In the genomic region with DNA sequence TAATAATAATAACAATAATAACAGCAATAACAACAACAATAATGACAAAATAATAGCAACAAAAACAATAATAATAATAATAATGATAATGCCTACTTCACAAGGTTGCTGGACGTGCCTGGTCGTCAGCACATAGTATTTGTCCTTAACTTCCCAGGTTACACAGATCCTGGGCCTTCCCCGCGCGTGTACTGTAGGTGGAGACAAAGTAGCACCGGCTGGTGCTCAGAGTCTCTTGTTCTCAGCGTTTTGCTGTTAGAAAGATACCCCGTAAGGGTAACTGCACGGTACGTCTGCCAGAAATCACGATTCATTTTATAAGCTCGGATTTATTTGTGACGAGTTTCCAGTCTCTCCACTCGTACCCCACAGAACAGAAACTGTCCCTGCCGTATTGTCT, we compare ENCODE assay signal across 8 mouse cellular contexts. TPM values are rescaled to one million over a fixed set of nuclear protein-coding genes. Genes with fewer than 3 reads are reported as not detected.
DNase-seq lines count a peak whose midpoint lies in the region; ATAC-seq and TF ChIP-seq lines count a peak whose summit lies in the region.

No protein-coding gene starts in this region.

- 7% methylated on average over 15 of the region's 15 CpGs for WGBS in heart, embryonic 11.5 days (ENCODE audit: insufficient replicate concordance)
- 5% methylated on average over 15 of the region's 15 CpGs for WGBS in kidney, embryonic 14.5 days
- WGBS in liver, embryonic 15.5 days (ENCODE audit: insufficient replicate concordance) = 5% methylated on average over 15 of the region's 15 CpGs
- WGBS in neural tube, embryonic 13.5 days = 5% methylated on average over 15 of the region's 15 CpGs

- no peak for TF ChIP-seq POLR2A in cortical plate, adult 2 months (IDR thresholded peaks at IDR 0.05; ENCODE audit: extremely low read depth, insufficient read depth, low read length)

- H3K4me3 ChIP-seq in cortical plate, adult 2 months (ENCODE audit: insufficient read depth, low read length) = peak overlapping the region; percentile 76
- H3K4me3 ChIP-seq in heart, embryonic 11.5 days (ENCODE audit: low read depth, low read length) = peak overlapping the region; percentile 85
- H3K4me3 ChIP-seq in kidney, embryonic 14.5 days (ENCODE audit: low read length) = peak overlapping the region; percentile 67
- peak overlapping the region; percentile 67 for H3K4me3 ChIP-seq in liver, embryonic 15.5 days (replicated peaks)
- peak overlapping the region; percentile 97 for H3K4me3 ChIP-seq in neural tube, embryonic 13.5 days

- peak overlapping the region; percentile 93 for H3K9ac ChIP-seq in heart, embryonic 11.5 days (ENCODE audit: low read depth, low read length)
- H3K9ac ChIP-seq in kidney, embryonic 14.5 days (ENCODE audit: low read depth, low read length) = peak overlapping the region; percentile 82
- H3K9ac ChIP-seq in liver, embryonic 15.5 days = peak overlapping the region; percentile 85
- H3K9ac ChIP-seq in neural tube, embryonic 13.5 days = peak overlapping the region; percentile 95

- peak; percentile 46; the same call in 1 of the 2 replicates for ATAC-seq in heart, embryonic 11.5 days (replicated peaks; ENCODE audit: insufficient number of reproducible peaks, low FRiP score, low TSS enrichment)
- peak; percentile 61 for ATAC-seq in kidney, embryonic 14.5 days (ENCODE audit: low FRiP score, low TSS enrichment)
- peak; percentile 49 for ATAC-seq in liver, embryonic 15.5 days (ENCODE audit: insufficient read depth)
- peak; percentile 82 for ATAC-seq in neural tube, embryonic 13.5 days (ENCODE audit: low read depth)

- 0 out of 2 replicates have a peak, but pooled peaks cover 3% of the 10 kb centered on the region for H3K36me3 ChIP-seq in heart, embryonic 11.5 days (ENCODE audit: control insufficient read depth, insufficient read depth, low read length)
- peaks cover 8% of the 10 kb centered on the region; the same call in 1 of the 2 replicates for H3K36me3 ChIP-seq in kidney, embryonic 14.5 days (ENCODE audit: control insufficient read depth, insufficient read depth, low read length)
- H3K36me3 ChIP-seq in liver, embryonic 15.5 days (replicated peaks) = peaks cover 13% of the 10 kb centered on the region
- H3K36me3 ChIP-seq in neural tube, embryonic 13.5 days = peaks cover 5% of the 10 kb centered on the region

- peak; percentile 54 for TF ChIP-seq CTCF in cortical plate, adult 2 months (IDR thresholded peaks at IDR 0.05; ENCODE audit: extremely low read depth, insufficient read depth, low read length)

- peak overlapping the region; percentile 68 for H3K4me2 ChIP-seq in heart, embryonic 11.5 days
- H3K4me2 ChIP-seq in kidney, embryonic 14.5 days (replicated peaks; ENCODE audit: low read depth, low read length) = peak overlapping the region; percentile 47
- H3K4me2 ChIP-seq in liver, embryonic 15.5 days = peak overlapping the region; percentile 79
- H3K4me2 ChIP-seq in neural tube, embryonic 13.5 days = peak overlapping the region; percentile 57

- H3K4me1 ChIP-seq in cortical plate, adult 2 months (ENCODE audit: control insufficient read depth, insufficient read depth, low read length) = peaks cover 6% of the 10 kb centered on the region; the same call in 1 of the 2 replicates
- H3K4me1 ChIP-seq in heart, embryonic 11.5 days (ENCODE audit: control insufficient read depth, insufficient read depth, low read length) = peaks cover 24% of the 10 kb centered on the region
- H3K4me1 ChIP-seq in kidney, embryonic 14.5 days (ENCODE audit: control insufficient read depth, insufficient read depth, low read length) = peaks cover 18% of the 10 kb centered on the region
- H3K4me1 ChIP-seq in liver, embryonic 15.5 days (replicated peaks) = peaks cover 34% of the 10 kb centered on the region
- peaks cover 32% of the 10 kb centered on the region for H3K4me1 ChIP-seq in neural tube, embryonic 13.5 days (replicated peaks)

- no peaks in the 10 kb centered on the region for H3K27me3 ChIP-seq in heart, embryonic 11.5 days (ENCODE audit: control insufficient read depth, insufficient read depth, low read length)
- no peaks in the 10 kb centered on the region for H3K27me3 ChIP-seq in kidney, embryonic 14.5 days (ENCODE audit: control insufficient read depth, insufficient read depth, low read length)
- no peaks in the 10 kb centered on the region for H3K27me3 ChIP-seq in liver, embryonic 15.5 days
- no peaks in the 10 kb centered on the region for H3K27me3 ChIP-seq in neural tube, embryonic 13.5 days

- peak; percentile 30 to 38 for DNase-seq in spleen, adult 18-20 months
- no peak for DNase-seq in spleen, adult 12 weeks (ENCODE audit: low spot score)
- DNase-seq in thymus, postnatal 0 days (ENCODE audit: low spot score) = peak; percentile 71

- H3K9me3 ChIP-seq in heart, embryonic 11.5 days (replicated peaks; ENCODE audit: control insufficient read depth, low read length) = no peaks in the 10 kb centered on the region
- H3K9me3 ChIP-seq in kidney, embryonic 14.5 days (ENCODE audit: control insufficient read depth, low read length) = no peaks in the 10 kb centered on the region
- no peaks in the 10 kb centered on the region for H3K9me3 ChIP-seq in liver, embryonic 15.5 days (replicated peaks)
- no peaks in the 10 kb centered on the region for H3K9me3 ChIP-seq in neural tube, embryonic 13.5 days

- no peak overlapping the region for H3K27ac ChIP-seq in cortical plate, adult 2 months (ENCODE audit: insufficient read depth, low read length)
- peak overlapping the region; percentile 84 for H3K27ac ChIP-seq in heart, embryonic 11.5 days (ENCODE audit: low read depth, low read length)
- peak overlapping the region; percentile 82; the same call in 1 of the 2 replicates for H3K27ac ChIP-seq in kidney, embryonic 14.5 days (ENCODE audit: low read depth, low read length)
- peak overlapping the region; percentile 85 for H3K27ac ChIP-seq in liver, embryonic 15.5 days (replicated peaks)
- H3K27ac ChIP-seq in neural tube, embryonic 13.5 days (replicated peaks) = peak overlapping the region; percentile 95

RNA-seq across cellular contexts. Expression of gene Fam173b, which starts 0.8 kb away (rescaled TPM):
- 11.9 and 13.2 TPM in 2 replicates for polyA plus RNA-seq in cortical plate, adult 2 months (2012; rRNA removed)
- polyA plus RNA-seq in heart, embryonic 11.5 days (2014; fragmentation: Nextera tagmentation; extraction: Ambion mirVana) = 13.3 and 16.1 TPM in 2 replicates
- 12.3 and 13.1 TPM in 2 replicates for polyA plus RNA-seq in kidney, embryonic 14.5 days (2014; fragmentation: Nextera tagmentation; extraction: Ambion mirVana)
- 8.3 and 8.6 TPM in 2 replicates for polyA plus RNA-seq in liver, embryonic 15.5 days (2015; fragmentation: Nextera tagmentation; extraction: Ambion mirVana)
- 10.8 and 11.0 TPM in 2 replicates for polyA plus RNA-seq in neural tube, embryonic 13.5 days (2015; fragmentation: Nextera tagmentation; extraction: Ambion mirVana)
- 14.9 TPM in 2 replicates for polyA plus RNA-seq in thymus, postnatal 0 days (2015; fragmentation: Nextera tagmentation; extraction: Ambion mirVana)

RNA-seq across cellular contexts. Expression of gene Cct5, which starts 0.8 kb away (rescaled TPM):
- polyA plus RNA-seq in cortical plate, adult 2 months (2012; rRNA removed) = 172 and 180 TPM in 2 replicates
- 455 and 458 TPM in 2 replicates for polyA plus RNA-seq in heart, embryonic 11.5 days (2014; fragmentation: Nextera tagmentation; extraction: Ambion mirVana)
- 639 and 654 TPM in 2 replicates for polyA plus RNA-seq in kidney, embryonic 14.5 days (2014; fragmentation: Nextera tagmentation; extraction: Ambion mirVana)
- 254 and 263 TPM in 2 replicates for polyA plus RNA-seq in liver, embryonic 15.5 days (2015; fragmentation: Nextera tagmentation; extraction: Ambion mirVana)
- polyA plus RNA-seq in neural tube, embryonic 13.5 days (2015; fragmentation: Nextera tagmentation; extraction: Ambion mirVana) = 542 and 545 TPM in 2 replicates
- polyA plus RNA-seq in thymus, postnatal 0 days (2015; fragmentation: Nextera tagmentation; extraction: Ambion mirVana) = 463 and 505 TPM in 2 replicates

RNA-seq across cellular contexts. Expression of gene Cmbl, which starts 37.2 kb away (rescaled TPM):
- polyA plus RNA-seq in cortical plate, adult 2 months (2012; rRNA removed) = 22.0 and 23.8 TPM in 2 replicates
- 6.6 and 8.5 TPM in 2 replicates for polyA plus RNA-seq in heart, embryonic 11.5 days (2014; fragmentation: Nextera tagmentation; extraction: Ambion mirVana)
- 5.5 and 5.9 TPM in 2 replicates for polyA plus RNA-seq in kidney, embryonic 14.5 days (2014; fragmentation: Nextera tagmentation; extraction: Ambion mirVana)
- polyA plus RNA-seq in liver, embryonic 15.5 days (2015; fragmentation: Nextera tagmentation; extraction: Ambion mirVana) = 11.0 and 13.3 TPM in 2 replicates
- 3.1 and 4.0 TPM in 2 replicates for polyA plus RNA-seq in neural tube, embryonic 13.5 days (2015; fragmentation: Nextera tagmentation; extraction: Ambion mirVana)
- 2.8 and 3.0 TPM in 2 replicates for polyA plus RNA-seq in thymus, postnatal 0 days (2015; fragmentation: Nextera tagmentation; extraction: Ambion mirVana)
